Mouse (Mus musculus): ENCODE measurements around the gene Ddx42. TPM values are rescaled to one million over a fixed set of nuclear protein-coding genes. Genes with fewer than 3 reads are reported as not detected.
"Not testable (repeated sequence)": the region's sequence is repeated elsewhere in the genome, so short reads cannot be mapped to it uniquely, and the experiment has no call there.

Gene Ddx42
- total and polyA plus RNA-seq, 2 experiments from 2014 or later = 17.8 to 29.2 TPM

- peak within 1 kb of the TSS; percentile 97 for H3K27ac ChIP-seq (ENCODE audit: low read depth)
- ATAC-seq (ENCODE audit: insufficient read depth, low read depth) (peak; percentile 95), DNase-seq (ENCODE audit: low spot score) (peak; percentile 99)
- H3K4me2 ChIP-seq (ENCODE audit: low read depth, low read length) = peak within 1 kb of the TSS; percentile 84
- no peaks in the 10 kb centered on the region for H3K27me3 ChIP-seq (ENCODE audit: control insufficient read depth, insufficient read depth, low read length)
- TF ChIP-seq CTCF (IDR thresholded peaks at IDR 0.05; ENCODE audit: low read depth) = no peak
- TF ChIP-seq EP300 (IDR thresholded peaks at IDR 0.05; ENCODE audit: low read depth) = peak; percentile 96
- peak within 1 kb of the TSS; percentile 99 for H3K4me3 ChIP-seq (ENCODE audit: low read depth, low read length)
- no peaks in the 10 kb centered on the region for H3K9me3 ChIP-seq (replicated peaks; ENCODE audit: control insufficient read depth, low read length)
- WGBS = under 1% methylated on average over 46 of the region's 46 CpGs
- H3K9ac ChIP-seq (replicated peaks; ENCODE audit: low read depth, low read length) = peak within 1 kb of the TSS; percentile 94
- H3K36me3 ChIP-seq (replicated peaks; ENCODE audit: control insufficient read depth, insufficient read depth, low read length) = peaks cover 12% of the 10 kb centered on the region
- H3K4me1 ChIP-seq (ENCODE audit: control insufficient read depth, insufficient read depth) = peaks cover 34% of the 10 kb centered on the region
Measured at GRCm38 (mm10) chr11:106215927-106216729, 598 bp upstream of the Ddx42 start, which contains the start of gene Ccdc47. Ccdc47 (minus strand) TSS chr11:106216344.

GRCm38 (mm10) chr11:106220603-106221002 lies 3.9 kb downstream of the Ddx42 start:
- Histone ChIP-seq H3K4me2 (ENCODE audit: low read depth, low read length) (no peak overlapping the region), H3K27me3 (ENCODE audit: control insufficient read depth, insufficient read depth, low read length) (no peaks in the 10 kb centered on the region), H3K9ac (replicated peaks; ENCODE audit: low read depth, low read length) (no peak overlapping the region), H3K4me3 (ENCODE audit: low read depth, low read length) (no peak overlapping the region), H3K4me1 (ENCODE audit: control insufficient read depth, insufficient read depth) (peaks cover 14% of the 10 kb centered on the region), H3K9me3 (replicated peaks; ENCODE audit: control insufficient read depth, low read length) (no peaks in the 10 kb centered on the region), H3K36me3 (replicated peaks; ENCODE audit: control insufficient read depth, insufficient read depth, low read length) (peaks cover 18% of the 10 kb centered on the region), H3K27ac (ENCODE audit: low read depth) (no peak overlapping the region)
- 84% methylated on average over 3 of the region's 3 CpGs for WGBS
- no peak for ATAC-seq (ENCODE audit: insufficient read depth, low read depth)
- no peak for TF ChIP-seq CTCF (IDR thresholded peaks at IDR 0.05; ENCODE audit: low read depth)
- no peak for TF ChIP-seq EP300 (IDR thresholded peaks at IDR 0.05; ENCODE audit: low read depth)
- no peak for DNase-seq (ENCODE audit: low spot score)

GRCm38 (mm10) chr11:106233978-106234377 lies 17.3 kb downstream of the Ddx42 start:
- H3K4me3 ChIP-seq (ENCODE audit: low read depth, low read length); H3K4me2 ChIP-seq (ENCODE audit: low read depth, low read length); H3K27ac ChIP-seq (ENCODE audit: low read depth); H3K4me1 ChIP-seq (ENCODE audit: control insufficient read depth, insufficient read depth); DNase-seq (ENCODE audit: low spot score); ATAC-seq (ENCODE audit: insufficient read depth, low read depth); H3K9me3 ChIP-seq (replicated peaks; ENCODE audit: control insufficient read depth, low read length); H3K9ac ChIP-seq (replicated peaks; ENCODE audit: low read depth, low read length); H3K27me3 ChIP-seq (ENCODE audit: control insufficient read depth, insufficient read depth, low read length): not testable (repeated sequence)
- 83% methylated on average over 8 of the region's 8 CpGs for WGBS
- TF ChIP-seq CTCF (IDR thresholded peaks at IDR 0.05; ENCODE audit: low read depth) = 0 out of 2 replicates have a peak, but pooled peaks have one; percentile 8
- peaks cover 77% of the 10 kb centered on the region for H3K36me3 ChIP-seq (replicated peaks; ENCODE audit: control insufficient read depth, insufficient read depth, low read length)

- Histone ChIP-seq H3K9ac (replicated peaks; ENCODE audit: low read depth, low read length) (no peak overlapping the region), H3K27ac (ENCODE audit: low read depth) (no peak overlapping the region), H3K4me1 (ENCODE audit: control insufficient read depth, insufficient read depth) (no peaks in the 10 kb centered on the region), H3K4me3 (ENCODE audit: low read depth, low read length) (no peak overlapping the region), H3K9me3 (replicated peaks; ENCODE audit: control insufficient read depth, low read length) (peaks cover 4% of the 10 kb centered on the region), H3K36me3 (replicated peaks; ENCODE audit: control insufficient read depth, insufficient read depth, low read length) (peaks cover 99% of the 10 kb centered on the region), H3K27me3 (ENCODE audit: control insufficient read depth, insufficient read depth, low read length) (no peaks in the 10 kb centered on the region), H3K4me2 (ENCODE audit: low read depth, low read length) (no peak overlapping the region)
- WGBS = 98% methylated on average over 1 of the region's 1 CpGs
- TF ChIP-seq CTCF (IDR thresholded peaks at IDR 0.05; ENCODE audit: low read depth) = peak; percentile 33
- no peak for TF ChIP-seq EP300 (IDR thresholded peaks at IDR 0.05; ENCODE audit: low read depth)
- no peak for DNase-seq (ENCODE audit: low spot score)
- no peak for ATAC-seq (ENCODE audit: insufficient read depth, low read depth)
Measured at GRCm38 (mm10) chr11:106246834-106247233, 30.1 kb downstream of the Ddx42 start.

- ATAC-seq (ENCODE audit: insufficient read depth, low read depth) (no peak), DNase-seq (ENCODE audit: low spot score) (no peak)
- WGBS = 86% methylated on average over 7 of the region's 7 CpGs
- no peaks in the 10 kb centered on the region for H3K27me3 ChIP-seq (ENCODE audit: control insufficient read depth, insufficient read depth, low read length)
- no peak overlapping the region for H3K4me2 ChIP-seq (ENCODE audit: low read depth, low read length)
- no peak overlapping the region for H3K4me3 ChIP-seq (ENCODE audit: low read depth, low read length)
- H3K27ac ChIP-seq (ENCODE audit: low read depth) = no peak overlapping the region
- TF ChIP-seq EP300 (IDR thresholded peaks at IDR 0.05; ENCODE audit: low read depth) = no peak
- TF ChIP-seq CTCF (IDR thresholded peaks at IDR 0.05; ENCODE audit: low read depth) = no peak
- no peaks in the 10 kb centered on the region for H3K4me1 ChIP-seq (ENCODE audit: control insufficient read depth, insufficient read depth)
- H3K36me3 ChIP-seq (replicated peaks; ENCODE audit: control insufficient read depth, insufficient read depth, low read length) = peaks cover 87% of the 10 kb centered on the region
- H3K9me3 ChIP-seq (replicated peaks; ENCODE audit: control insufficient read depth, low read length) = peaks cover 4% of the 10 kb centered on the region
- no peak overlapping the region for H3K9ac ChIP-seq (replicated peaks; ENCODE audit: low read depth, low read length)
Measured at GRCm38 (mm10) chr11:106249326-106249725, 32.6 kb downstream of the Ddx42 start.

Measured in heart, postnatal 0 days (tissue).